Mouse (Mus musculus) G1E (cell line): ENCODE measurements around the gene 4931428F04Rik.

Experiments
- CTCF ChIP-seq: IDR thresholded peaks from 2 replicates; pipeline ENCODE4 v1.5.1; 2012; ENCODE audit warnings: low read depth, low read length, inconsistent platforms, mixed read lengths
- GATA1 ChIP-seq: IDR thresholded peaks from 2 replicates; pipeline ENCODE4 v1.6.1; 2012; ENCODE audit warnings: borderline replicate concordance, low read length, inconsistent platforms, mixed read lengths
- POLR2AphosphoS5 ChIP-seq: IDR thresholded peaks from 2 replicates; pipeline ENCODE4 v1.6.1; 2012; ENCODE audit warnings: low read depth, low read length, inconsistent platforms; ENCODE audit not compliant: insufficient replicate concordance

DNA sequence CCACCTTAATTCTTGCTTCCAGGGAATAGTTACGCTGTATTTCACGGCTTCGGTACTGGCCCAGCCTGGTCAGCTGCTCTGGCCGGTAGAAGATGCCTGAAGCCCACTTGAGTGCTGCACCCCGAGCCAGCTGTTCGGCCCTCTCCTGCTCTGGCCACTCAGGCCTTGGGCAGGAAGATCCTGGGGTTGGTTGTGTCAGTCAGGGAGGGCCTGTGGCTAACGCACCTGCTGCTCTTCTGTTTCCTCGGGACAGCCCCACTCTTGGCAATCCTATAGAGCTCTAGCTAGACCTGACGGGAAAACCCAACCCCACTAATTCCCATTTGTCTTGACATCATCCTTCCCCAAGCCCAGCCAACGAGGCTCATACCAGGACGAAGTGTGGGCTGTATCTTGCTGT is 5.6 kb upstream of the 4931428F04Rik start:
- no peak for TF ChIP-seq CTCF
- TF ChIP-seq POLR2AphosphoS5, result no peak
- TF ChIP-seq GATA1, result no peak
